In genomic region chr11:120315832-120316689, GRCm38 (mm10) we compare ENCODE assay signal across 8 mouse cellular contexts. TPM values are rescaled to one million over a fixed set of nuclear protein-coding genes. Genes with fewer than 3 reads are reported as not detected.
DNase-seq lines count a peak whose midpoint lies in the region; ATAC-seq and TF ChIP-seq lines count a peak whose summit lies in the region.

No protein-coding gene starts in this region.

- DNase-seq in c-Kit-negative CD71-positive TER-119-positive erythroid progenitor cells, embryonic 14.5 days (ENCODE audit: low read depth, low spot score) = peak; percentile 77
- DNase-seq in fibroblast of lung, adult 2 months (ENCODE audit: low read depth) = peak; percentile 95
- DNase-seq in kidney, postnatal 10 days = peak; percentile 94
- peak; percentile 85 for DNase-seq in liver, embryonic 11.5 days (ENCODE audit: low spot score)
- peak; percentile 88 to 91 for DNase-seq in spleen, postnatal 4 days (ENCODE audit: low spot score in 2 of 2)

- peak overlapping the region; percentile 52 to 53 for H3K4me3 ChIP-seq in heart, embryonic 14.5 days (ENCODE audit: control insufficient read depth in 1 of 2, insufficient read depth in 1 of 2, low read depth in 1 of 2, low read length in 2 of 2)
- H3K4me3 ChIP-seq in liver, embryonic 11.5 days (ENCODE audit: low read depth, low read length) = peak overlapping the region; percentile 62
- peak overlapping the region; percentile 38 for H3K4me3 ChIP-seq in myocyte

- H3K27ac ChIP-seq in heart, embryonic 14.5 days (replicated peaks in 1 of 2; ENCODE audit: control insufficient read depth in 1 of 2, insufficient read depth in 1 of 2, low read depth in 2 of 2, low read length in 2 of 2) = peak overlapping the region; percentile 99 to 100
- peak overlapping the region; percentile 99 for H3K27ac ChIP-seq in liver, embryonic 11.5 days (ENCODE audit: low read depth, low read length)

- no peaks in the 10 kb centered on the region for H3K9me3 ChIP-seq in heart, embryonic 14.5 days (ENCODE audit: control insufficient read depth, low read length)
- no peaks in the 10 kb centered on the region for H3K9me3 ChIP-seq in liver, embryonic 11.5 days (ENCODE audit: control insufficient read depth, low read length)

- peaks cover 20 to 30% of the 10 kb centered on the region in 2 experiments for H3K4me1 ChIP-seq in heart, embryonic 14.5 days (ENCODE audit: control insufficient read depth in 2 of 2, insufficient read depth in 2 of 2, low read length in 2 of 2)
- H3K4me1 ChIP-seq in liver, embryonic 11.5 days (replicated peaks; ENCODE audit: control insufficient read depth, insufficient read depth, low read length) = peaks cover 28% of the 10 kb centered on the region

- peak; percentile 91 for TF ChIP-seq POLR2A in myocyte (IDR thresholded peaks at IDR 0.05; ENCODE audit: insufficient read length, low read depth)

- no peaks in the 10 kb centered on the region for H3K79me2 ChIP-seq in myocyte (ENCODE audit: control insufficient read depth, insufficient read depth)

- H3ac ChIP-seq in myocyte (ENCODE audit: control insufficient read depth, insufficient read length) = peak overlapping the region; percentile 3

- no peaks in the 10 kb centered on the region for H3K36me3 ChIP-seq in heart, embryonic 14.5 days (ENCODE audit: control insufficient read depth, insufficient read depth, low read length)
- H3K36me3 ChIP-seq in liver, embryonic 11.5 days (ENCODE audit: control insufficient read depth, insufficient read depth, low read length) = no peaks in the 10 kb centered on the region
- no peaks in the 10 kb centered on the region for H3K36me3 ChIP-seq in myocyte (ENCODE audit: control insufficient read depth, insufficient read depth)

- H3K27me3 ChIP-seq in heart, embryonic 14.5 days (ENCODE audit: control insufficient read depth, insufficient read depth, low read length) = no peaks in the 10 kb centered on the region
- no peaks in the 10 kb centered on the region for H3K27me3 ChIP-seq in liver, embryonic 11.5 days (replicated peaks; ENCODE audit: control insufficient read depth, insufficient read depth, low read length)
- no peaks in the 10 kb centered on the region for H3K27me3 ChIP-seq in myocyte (ENCODE audit: control insufficient read depth, insufficient read depth, insufficient read length)

- 9% methylated on average over 37 of the region's 37 CpGs for WGBS in heart, embryonic 14.5 days
- 7% methylated on average over 37 of the region's 37 CpGs for WGBS in liver, embryonic 11.5 days

- peak overlapping the region; percentile 95 for H3K4me2 ChIP-seq in heart, embryonic 14.5 days (ENCODE audit: low read length)
- H3K4me2 ChIP-seq in liver, embryonic 11.5 days = peak overlapping the region; percentile 97
- peak overlapping the region; percentile 100 for H3K4me2 ChIP-seq in myocyte (ENCODE audit: low read depth)

- peak; percentile 99 for ATAC-seq in CD4-positive, CD25-positive, alpha-beta regulatory T cell, adult 4 months
- peak; percentile 93 for ATAC-seq in heart, embryonic 14.5 days (ENCODE audit: insufficient number of reproducible peaks, insufficient read depth, low FRiP score, low read depth)
- peak; percentile 98 for ATAC-seq in liver, embryonic 11.5 days (replicated peaks; ENCODE audit: low FRiP score)

- peak overlapping the region; percentile 93 for H3K9ac ChIP-seq in heart, embryonic 14.5 days (ENCODE audit: low read length)
- H3K9ac ChIP-seq in liver, embryonic 11.5 days (ENCODE audit: low read depth, low read length) = peak overlapping the region; percentile 85

TF ChIP-seq in myocyte, 11 proteins besides CTCF, POLR2A, EP300 and RAD21:
- no peak for TF ChIP-seq TCF12 (IDR thresholded peaks at IDR 0.05; ENCODE audit: insufficient read depth, poor library complexity, severe bottlenecking)
- TF ChIP-seq MYOD1 (IDR thresholded peaks at IDR 0.05; ENCODE audit: control insufficient read depth in 1 of 3, insufficient read length in 2 of 3, low read depth in 2 of 3) = peak in 2 of 3 experiments; percentile 51 to 58
- peak; percentile 81 for TF ChIP-seq POLR2AphosphoS2 (IDR thresholded peaks at IDR 0.05; ENCODE audit: insufficient read length, low read depth)

RNA-seq across cellular contexts. Expression of gene Actg1, which starts 32.3 kb away (rescaled TPM):
- polyA plus RNA-seq in CD4-positive, CD25-positive, alpha-beta regulatory T cell, adult 4 months (2017; shearing (Covaris generic)) = 1,000 to 10,000 TPM; 2,387 to 3,192 TPM
- 979 and 1,136 TPM in 2 replicates for polyA plus RNA-seq in heart, embryonic 14.5 days (2014; fragmentation: Nextera tagmentation; extraction: Ambion mirVana)
- polyA plus RNA-seq in liver, embryonic 11.5 days (2014; fragmentation: Nextera tagmentation; extraction: Ambion mirVana) = 1,592 and 1,704 TPM in 2 replicates
- 2,358 TPM for polyA plus RNA-seq in myocyte (2012; fragmentation: generic; extraction: Trizol)

RNA-seq across cellular contexts. Expression of gene Fscn2, which starts 45.3 kb away (rescaled TPM):
- under 1 TPM; 0.67 to 0.99 TPM for polyA plus RNA-seq in CD4-positive, CD25-positive, alpha-beta regulatory T cell, adult 4 months (2017; shearing (Covaris generic))
- polyA plus RNA-seq in heart, embryonic 14.5 days (2014; fragmentation: Nextera tagmentation; extraction: Ambion mirVana) = 0.62 and 1.1 TPM in 2 replicates
- 0.29 TPM in 1 of 2 replicates, not detected in the other for polyA plus RNA-seq in liver, embryonic 11.5 days (2014; fragmentation: Nextera tagmentation; extraction: Ambion mirVana)
- polyA plus RNA-seq in myocyte (2012; fragmentation: generic; extraction: Trizol) = 1.1 TPM

Comparison
In these comparisons a context has a peak if more than half of its experiments do, and no peak if none do; other contexts are left out.
1. Peak in every context shown above with its lines: DNase-seq, ATAC-seq, H3K4me3 ChIP-seq and H3K27ac ChIP-seq.